Mouse (Mus musculus) C2C12 (cell line): ENCODE measurements around the gene Vmn1r9.

Experiments used
- CEBPB ChIP-seq: IDR thresholded peaks from one replicate; pipeline ENCODE4 v1.6.1; 2011; ENCODE audit warnings: low read depth, mild to moderate bottlenecking, control low read depth, moderate library complexity
- CTCF ChIP-seq: IDR thresholded peaks from one replicate; pipeline ENCODE4 v1.5.1; 2011; ENCODE audit not compliant: control insufficient read depth, insufficient read depth, insufficient read length

DNA sequence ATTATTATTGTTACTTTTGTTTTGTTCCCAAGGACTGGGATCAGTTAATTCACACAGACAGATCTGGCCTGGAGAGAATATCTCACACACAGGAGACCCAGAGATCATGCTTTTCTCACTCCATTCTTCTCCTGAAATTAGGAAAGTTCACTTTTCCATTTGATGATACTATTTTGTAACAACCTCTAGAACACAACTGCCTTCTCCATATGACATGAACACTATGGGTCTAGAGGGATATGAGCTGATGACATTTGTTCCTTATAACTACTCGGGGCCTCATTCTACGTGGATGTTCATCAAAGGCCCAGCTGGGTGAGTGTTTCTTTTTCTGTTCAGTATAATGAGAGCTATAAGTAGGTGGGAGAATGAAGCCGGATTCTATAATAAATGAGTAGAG lies 42.6 kb downstream of the Vmn1r9 start, which contains the start of gene Vmn1r10:
- TF ChIP-seq CTCF = no peak
- no peak for TF ChIP-seq CEBPB
